Mouse (Mus musculus) kidney, embryonic 16.5 days (tissue): ENCODE measurements at regions not wholly inside any gene's neighbourhood (a gene's known extent, or its start where the extent isn't known, plus 50 kb on each side); places are given as distances from the start of the nearest gene placed in this dataset.

ENCODE experiments used
- ATAC-seq: fragments of 200-750 bp; cut with Nextera tagmentation; 2 replicates; pipeline ENCODE4 v1.8.0; 2017; ENCODE audit warnings: moderate TSS enrichment; ENCODE audit not compliant: low FRiP score, low TSS enrichment
- H3K27ac ChIP-seq: fragments of 300-500 bp; sonication (generic); 2 replicates; pipeline ENCODE4 v1.5.1; 2014; ENCODE audit warnings: low read length
- H3K27me3 ChIP-seq: fragments of 300-500 bp; sonication (generic); 2 replicates; pipeline ENCODE4 v1.6.1; 2014; ENCODE audit warnings: low read length, control low read depth, mixed read lengths; ENCODE audit not compliant: insufficient read depth
- H3K36me3 ChIP-seq: fragments of 300-500 bp; sonication (generic); 2 replicates; pipeline ENCODE4 v1.6.1; 2014; ENCODE audit warnings: low read length, control low read depth, mixed read lengths; ENCODE audit not compliant: insufficient read depth
- H3K4me1 ChIP-seq: fragments of 300-500 bp; sonication (generic); 2 replicates; pipeline ENCODE4 v1.6.1; 2014; ENCODE audit warnings: low read length, control low read depth, mixed read lengths; ENCODE audit not compliant: insufficient read depth
- H3K4me2 ChIP-seq: fragments of 300-500 bp; sonication (generic); replicated peaks from 2 replicates; pipeline ENCODE4 v1.6.1; 2014; ENCODE audit warnings: low read depth, low read length
- H3K4me3 ChIP-seq: fragments of 300-500 bp; sonication (generic); 2 replicates; pipeline ENCODE4 v1.5.1; 2014; ENCODE audit warnings: mild to moderate bottlenecking, low read length
- H3K9ac ChIP-seq: fragments of 300-500 bp; sonication (generic); replicated peaks from 2 replicates; pipeline ENCODE4 v1.6.1; 2014; ENCODE audit warnings: low read length
- H3K9me3 ChIP-seq: fragments of 300-500 bp; sonication (generic); 2 replicates; pipeline ENCODE4 v1.6.1; 2016; ENCODE audit warnings: low read length, control low read depth
- WGBS: fragments of 180-500 bp; shearing (Covaris S2); extraction: QIAGEN DNeasy Blood & Tissue Kit; methylation state at CpG from one replicate; pipeline ENCODE4 v1.1.7; 2014; 5-methylcytosine and 5-hydroxymethylcytosine counted together

DNA sequence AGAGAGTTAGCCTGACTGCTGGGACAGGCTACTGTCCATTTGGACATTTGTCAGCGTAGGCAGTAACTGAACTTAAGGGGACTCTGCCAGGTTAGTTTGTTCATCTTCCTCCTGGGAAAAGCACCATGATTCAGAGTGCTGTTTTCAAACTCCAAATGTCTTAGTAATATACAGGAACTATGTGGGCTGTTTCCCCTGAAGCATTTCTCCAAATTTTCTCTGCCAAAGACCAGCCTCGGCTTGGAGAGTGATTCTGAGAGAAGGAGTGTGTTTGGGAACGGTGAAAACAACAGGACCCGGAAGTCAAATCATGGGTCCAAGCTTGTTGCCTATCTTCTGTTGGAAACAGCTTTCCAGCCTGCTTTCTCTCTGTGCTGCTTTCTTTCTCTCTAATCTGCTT, 52.1 kb downstream of the Rprm start:
- Histone ChIP-seq H3K4me1 (no peaks in the 10 kb centered on the region), H3K9me3 (no peaks in the 10 kb centered on the region), H3K27me3 (no peaks in the 10 kb centered on the region), H3K4me3 (no peak overlapping the region), H3K27ac (no peak overlapping the region), H3K36me3 (no peaks in the 10 kb centered on the region), H3K4me2 (no peak overlapping the region), H3K9ac (no peak overlapping the region)
- no peak for ATAC-seq
- WGBS = 84% methylated on average over 4 of the region's 4 CpGs

GRCm38 (mm10) chr2:54028851-54029250, 56.5 kb downstream of the Rprm start:
- Histone ChIP-seq H3K36me3 (no peaks in the 10 kb centered on the region), H3K9ac (no peak overlapping the region), H3K4me1 (no peaks in the 10 kb centered on the region), H3K4me3 (no peak overlapping the region), H3K27me3 (no peaks in the 10 kb centered on the region), H3K9me3 (no peaks in the 10 kb centered on the region), H3K4me2 (no peak overlapping the region), H3K27ac (no peak overlapping the region)
- ATAC-seq = no peak
- 88% methylated on average over 2 of the region's 2 CpGs for WGBS

GRCm38 (mm10) chr2:54022708-54023107, 62.6 kb downstream of the Rprm start:
- WGBS = 84% methylated on average over 4 of the region's 4 CpGs

GRCm38 (mm10) chr2:53990157-53990556, 95.2 kb downstream of the Rprm start:
- WGBS = 45% methylated on average over 2 of the region's 2 CpGs
- no peak overlapping the region for H3K9ac ChIP-seq
- no peaks in the 10 kb centered on the region for H3K4me1 ChIP-seq

More at GRCm38 (mm10) chr2:54022708-54023107, 62.6 kb downstream of the Rprm start:
- Histone ChIP-seq H3K4me1 (no peaks in the 10 kb centered on the region), H3K36me3 (no peaks in the 10 kb centered on the region), H3K4me2 (no peak overlapping the region), H3K27ac (no peak overlapping the region), H3K27me3 (no peaks in the 10 kb centered on the region), H3K9ac (no peak overlapping the region), H3K9me3 (no peaks in the 10 kb centered on the region), H3K4me3 (no peak overlapping the region)
- ATAC-seq = no peak

GRCm38 (mm10) chr2:53975707-53976106, 109.6 kb downstream of the Rprm start:
- 85% methylated on average over 4 of the region's 4 CpGs for WGBS
- Histone ChIP-seq H3K4me1 (no peaks in the 10 kb centered on the region), H3K4me2 (no peak overlapping the region), H3K27me3 (no peaks in the 10 kb centered on the region), H3K9ac (no peak overlapping the region), H3K9me3 (no peaks in the 10 kb centered on the region), H3K4me3 (no peak overlapping the region), H3K36me3 (no peaks in the 10 kb centered on the region), H3K27ac (no peak overlapping the region)
- ATAC-seq = no peak

More at GRCm38 (mm10) chr2:53990157-53990556, 95.2 kb downstream of the Rprm start:
- H3K9me3 ChIP-seq = no peaks in the 10 kb centered on the region
- H3K27me3 ChIP-seq = no peaks in the 10 kb centered on the region
- no peak overlapping the region for H3K27ac ChIP-seq
- no peak overlapping the region for H3K4me3 ChIP-seq
- no peaks in the 10 kb centered on the region for H3K36me3 ChIP-seq
- H3K4me2 ChIP-seq = no peak overlapping the region
- ATAC-seq = no peak

DNA sequence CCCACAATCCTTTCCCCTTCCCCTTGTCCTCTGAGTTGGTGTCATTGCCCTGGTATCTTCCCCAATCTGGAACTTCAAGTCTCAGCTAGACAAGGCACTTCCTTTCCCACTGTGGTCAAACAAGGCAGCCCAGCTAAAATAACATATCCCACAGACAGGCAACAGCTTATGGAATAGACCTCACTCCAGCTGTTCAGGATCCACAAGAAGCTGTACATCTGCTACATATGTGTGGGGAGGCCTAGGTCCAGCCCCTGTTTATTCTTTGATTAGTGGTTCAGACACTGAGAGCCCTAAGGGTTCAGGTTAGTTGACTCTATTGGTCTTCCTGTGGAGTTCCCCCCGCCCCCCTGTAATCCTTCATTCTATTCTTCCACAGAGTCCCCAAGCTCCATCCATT, 124.9 kb downstream of the Rprm start:
- 67% methylated on average over 1 of the region's 1 CpGs for WGBS
- no peak overlapping the region for H3K9ac ChIP-seq
- no peaks in the 10 kb centered on the region for H3K36me3 ChIP-seq
- no peaks in the 10 kb centered on the region for H3K4me1 ChIP-seq
- H3K27me3 ChIP-seq = no peaks in the 10 kb centered on the region
- no peak overlapping the region for H3K27ac ChIP-seq
- 0 out of 2 replicates have a peak, but pooled peaks have one; percentile 39 for ATAC-seq
- no peaks in the 10 kb centered on the region for H3K9me3 ChIP-seq
- H3K4me3 ChIP-seq = no peak overlapping the region
- H3K4me2 ChIP-seq = no peak overlapping the region

GRCm38 (mm10) chr2:53948237-53948636, 137.1 kb downstream of the Rprm start:
- Histone ChIP-seq H3K4me3 (no peak overlapping the region), H3K4me2 (no peak overlapping the region), H3K9ac (no peak overlapping the region), H3K27ac (no peak overlapping the region), H3K36me3 (no peaks in the 10 kb centered on the region), H3K4me1 (no peaks in the 10 kb centered on the region), H3K27me3 (no peaks in the 10 kb centered on the region), H3K9me3 (no peaks in the 10 kb centered on the region)
- WGBS = 57% methylated on average over 2 of the region's 2 CpGs
- ATAC-seq = no peak

GRCm38 (mm10) chr2:53947534-53947933, 137.8 kb downstream of the Rprm start:
- no peak for ATAC-seq
- H3K36me3 ChIP-seq = no peaks in the 10 kb centered on the region
- no peak overlapping the region for H3K4me3 ChIP-seq
- H3K27ac ChIP-seq = no peak overlapping the region
- no peaks in the 10 kb centered on the region for H3K27me3 ChIP-seq
- H3K4me2 ChIP-seq = no peak overlapping the region
- H3K9ac ChIP-seq = no peak overlapping the region
- no peaks in the 10 kb centered on the region for H3K9me3 ChIP-seq
- H3K4me1 ChIP-seq = no peaks in the 10 kb centered on the region

- Histone ChIP-seq H3K4me2 (no peak overlapping the region), H3K4me1 (no peaks in the 10 kb centered on the region), H3K36me3 (no peaks in the 10 kb centered on the region), H3K4me3 (no peak overlapping the region), H3K27me3 (no peaks in the 10 kb centered on the region), H3K9me3 (no peaks in the 10 kb centered on the region), H3K9ac (no peak overlapping the region), H3K27ac (no peak overlapping the region)
- WGBS = 87% methylated on average over 3 of the region's 3 CpGs
- no peak for ATAC-seq
Measured at GRCm38 (mm10) chr2:53911857-53912256, 173.5 kb downstream of the Rprm start.
